Mouse (Mus musculus): Measurements from ENCODE around the gene Ppp2r5a.

DNA sequence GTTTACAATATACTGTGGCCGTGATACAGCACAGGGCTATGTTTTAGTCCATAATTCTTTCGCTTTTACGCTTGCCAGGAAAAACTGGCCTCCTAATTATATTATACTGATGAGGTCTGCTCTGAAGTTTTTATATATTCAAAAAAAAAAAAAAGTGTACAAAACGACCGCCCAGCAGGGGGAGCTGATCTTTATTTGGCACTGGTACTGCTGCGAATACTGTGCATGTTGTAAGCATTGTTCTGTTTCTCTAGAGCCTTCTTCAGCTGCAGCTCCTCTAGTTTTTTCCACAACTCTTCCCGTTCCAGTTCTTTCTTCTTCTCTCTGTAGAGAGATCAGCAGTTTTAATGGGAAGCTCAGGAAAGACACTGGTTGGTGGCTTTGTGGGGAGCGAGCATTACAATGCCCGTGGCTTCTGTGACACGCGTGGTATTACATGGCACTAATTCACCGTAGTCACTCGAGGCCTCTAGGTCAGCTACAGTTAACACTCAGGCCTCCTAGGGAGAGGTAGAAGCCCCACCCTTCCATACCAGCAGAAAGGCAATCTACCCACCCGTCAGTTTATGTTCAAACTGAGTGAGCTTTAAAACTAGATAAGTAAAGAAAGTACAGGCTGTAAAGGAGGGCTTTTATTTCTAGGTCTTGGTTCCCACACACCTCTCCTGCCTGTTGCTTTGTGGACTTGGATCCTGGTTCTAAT is 50.1 kb downstream of the Ppp2r5a start:
- peak; percentile 42 for TF ChIP-seq CTCF (conservative IDR thresholded peaks at IDR 0.05; ENCODE audit: insufficient read depth, insufficient read length, low read depth, low read length)
- TF ChIP-seq POLR2A (IDR thresholded peaks at IDR 0.05; ENCODE audit: low read depth, low read length), result no peak

Data from kidney, adult 2 months (tissue).